Mouse (Mus musculus): ENCODE results near the gene Dzank1.

The Dzank1 gene

DNA sequence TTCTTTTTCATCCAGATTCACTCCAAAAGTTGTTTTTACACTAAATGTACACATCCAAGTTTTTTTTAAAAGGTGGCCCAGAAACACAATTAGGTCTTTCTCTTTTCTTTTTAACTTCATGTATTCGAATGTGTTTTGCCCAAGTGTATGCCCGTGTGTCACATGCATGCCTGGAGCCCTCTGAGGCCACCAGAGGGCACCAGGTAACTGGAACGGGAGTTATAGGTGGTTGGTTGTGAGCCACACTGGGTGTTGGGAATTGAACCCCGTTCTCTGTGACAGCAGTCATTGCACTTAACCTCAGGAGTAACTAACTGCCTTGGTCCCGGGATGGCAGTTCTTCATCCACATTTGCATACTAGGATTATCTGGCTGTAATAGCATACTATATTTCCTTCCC lies 60.0 kb downstream of the Dzank1 start:
- DNase-seq (ENCODE audit: low read depth, low spot score), result peak; percentile 60

- DNase-seq (ENCODE audit: low read depth, low spot score), result no peak
Measured at GRCm38 (mm10) chr2:144465876-144466575, 61.2 kb downstream of the Dzank1 start.

DNA sequence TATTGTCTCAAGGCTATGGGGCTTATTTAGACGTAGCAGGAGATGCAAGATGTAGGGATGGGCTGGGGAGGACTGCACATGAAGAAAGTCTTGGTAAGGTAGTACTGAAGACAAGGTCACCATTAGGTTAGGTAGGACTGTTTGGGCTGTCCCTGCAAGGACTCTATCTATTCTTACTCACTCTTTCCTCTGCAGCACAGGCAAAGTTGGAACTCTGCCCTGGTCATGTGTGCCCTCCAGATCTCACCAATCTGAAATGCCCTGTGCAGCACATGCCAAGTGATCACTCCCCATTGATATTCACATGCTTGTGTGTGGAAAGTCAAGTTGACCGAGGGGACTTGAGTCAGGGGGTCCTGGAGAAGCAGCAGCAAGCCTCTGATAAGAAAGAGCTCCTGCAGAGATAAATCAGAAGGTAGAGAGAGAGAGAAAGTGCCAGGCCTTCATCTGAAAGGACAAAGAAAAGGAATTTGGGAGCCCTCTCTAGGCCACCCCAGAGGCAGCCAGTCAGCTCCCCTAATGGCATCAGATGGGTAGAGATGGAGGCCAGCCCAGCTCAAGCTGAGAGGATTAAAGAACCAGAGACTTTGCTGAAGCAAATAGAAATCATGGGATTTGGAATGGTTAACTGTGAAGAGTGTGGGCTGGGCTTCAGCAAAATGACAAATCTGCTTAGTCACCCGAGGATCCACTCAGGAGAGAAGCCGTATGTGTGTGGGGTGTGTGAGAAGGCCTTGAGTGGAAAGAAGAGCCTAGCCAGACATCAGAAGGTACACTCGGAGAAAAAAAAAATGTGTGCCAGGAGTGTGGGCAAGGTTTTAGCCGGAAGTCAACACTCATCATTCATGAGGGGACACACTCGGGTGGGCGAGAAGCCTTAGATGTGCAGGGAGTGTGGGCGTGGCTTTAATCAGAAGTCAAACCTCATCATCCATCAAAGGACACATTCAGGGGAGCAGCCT lies 62.1 kb downstream of the Dzank1 start:
- no peak for DNase-seq (ENCODE audit: low read depth, low spot score)

DNA sequence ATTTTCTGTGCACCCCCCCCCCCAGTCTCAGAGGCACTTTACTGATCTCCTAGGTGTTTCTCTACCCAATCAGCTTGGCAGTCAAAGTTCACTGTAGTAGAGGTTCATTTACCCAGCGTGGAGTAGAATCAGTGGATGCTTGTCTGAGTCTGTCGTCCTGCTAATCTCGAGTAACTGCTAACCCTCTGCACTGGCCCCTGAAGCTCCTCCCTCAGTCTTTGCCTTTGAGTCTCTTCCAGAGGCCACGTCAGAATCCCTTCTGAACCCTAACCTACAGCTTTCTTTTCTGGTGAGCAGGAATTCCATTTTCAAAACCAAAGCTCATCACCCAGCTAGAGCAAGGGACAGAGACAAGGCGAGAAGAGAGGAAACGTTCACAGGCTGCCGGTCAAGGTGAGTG lies 63.0 kb downstream of the Dzank1 start:
- DNase-seq (ENCODE audit: low read depth, low spot score), result no peak

GRCm38 (mm10) chr2:144458975-144459754 lies 68.0 kb downstream of the Dzank1 start:
- DNase-seq (ENCODE audit: low read depth, low spot score), result peak; percentile 93

GRCm38 (mm10) chr2:144458355-144458754 lies 68.9 kb downstream of the Dzank1 start:
- DNase-seq (ENCODE audit: low read depth, low spot score), result no peak

DNA sequence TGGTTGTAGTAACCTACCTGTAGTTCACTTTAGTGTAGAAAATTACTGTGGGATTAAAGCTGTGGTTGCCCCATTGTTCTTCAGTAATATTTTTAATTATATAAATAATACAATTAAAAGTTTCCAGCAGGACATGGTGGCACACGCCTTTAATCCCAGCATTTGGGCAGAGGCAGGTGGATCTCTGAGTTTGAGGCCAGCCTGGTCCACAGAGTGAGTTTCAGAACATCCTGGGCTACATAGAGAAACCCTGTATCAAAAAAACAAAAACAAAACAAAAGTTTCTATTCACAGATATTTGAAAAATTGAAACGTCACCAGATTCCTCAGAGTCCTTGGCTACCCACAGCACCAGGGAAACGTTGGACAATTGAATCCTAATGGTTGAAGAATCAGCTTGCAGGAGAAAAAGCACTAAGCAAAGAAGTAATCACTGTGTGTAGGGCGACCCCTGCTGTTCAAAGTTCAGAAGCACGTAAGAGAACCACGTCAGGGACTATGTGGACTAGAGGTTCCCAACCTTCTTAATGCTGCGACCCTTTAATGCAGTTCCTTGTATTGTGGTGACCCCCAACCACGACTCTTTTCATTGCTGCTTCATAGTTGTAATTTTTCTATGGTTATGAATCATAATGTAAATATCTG lies 74.7 kb downstream of the Dzank1 start:
- DNase-seq (ENCODE audit: low read depth, low spot score), result peak; percentile 75

GRCm38 (mm10) chr2:144450378-144450777 lies 76.8 kb downstream of the Dzank1 start:
- DNase-seq (ENCODE audit: low read depth, low spot score), result no peak

GRCm38 (mm10) chr2:144446360-144446999 lies 80.7 kb downstream of the Dzank1 start:
- DNase-seq (ENCODE audit: low read depth, low spot score), result no peak

GRCm38 (mm10) chr2:144441386-144441915 lies 85.8 kb downstream of the Dzank1 start:
- no peak for DNase-seq (ENCODE audit: low read depth, low spot score)

DNA sequence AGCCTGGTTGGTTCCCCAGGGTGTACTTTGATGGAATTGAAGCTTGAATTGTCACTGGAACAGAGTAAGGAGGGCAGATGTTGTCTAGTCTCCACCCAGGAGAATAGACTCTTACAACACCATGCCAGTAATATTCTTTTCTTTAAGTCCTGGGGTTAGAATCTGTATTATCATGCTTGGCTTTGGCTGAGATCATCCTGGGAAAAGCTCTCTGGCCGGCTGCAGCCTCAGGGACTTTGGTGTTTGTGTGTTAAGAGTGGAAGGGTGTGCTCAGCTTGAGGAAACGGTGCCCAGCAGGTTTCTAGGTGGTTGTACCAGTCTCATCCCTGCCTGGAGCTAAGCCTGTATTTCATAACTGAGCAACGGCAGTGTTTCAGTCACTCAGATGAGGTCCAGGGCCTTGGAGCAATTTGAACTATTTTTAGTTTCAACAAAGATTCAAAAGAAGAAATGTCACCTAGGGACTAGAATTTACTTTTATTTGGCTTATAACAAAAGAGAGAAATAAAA lies 88.0 kb downstream of the Dzank1 start:
- DNase-seq (ENCODE audit: low read depth, low spot score), result no peak

- peak; percentile 44 for DNase-seq (ENCODE audit: low read depth, low spot score)
Measured at GRCm38 (mm10) chr2:144438424-144438823, 88.8 kb downstream of the Dzank1 start.

DNA sequence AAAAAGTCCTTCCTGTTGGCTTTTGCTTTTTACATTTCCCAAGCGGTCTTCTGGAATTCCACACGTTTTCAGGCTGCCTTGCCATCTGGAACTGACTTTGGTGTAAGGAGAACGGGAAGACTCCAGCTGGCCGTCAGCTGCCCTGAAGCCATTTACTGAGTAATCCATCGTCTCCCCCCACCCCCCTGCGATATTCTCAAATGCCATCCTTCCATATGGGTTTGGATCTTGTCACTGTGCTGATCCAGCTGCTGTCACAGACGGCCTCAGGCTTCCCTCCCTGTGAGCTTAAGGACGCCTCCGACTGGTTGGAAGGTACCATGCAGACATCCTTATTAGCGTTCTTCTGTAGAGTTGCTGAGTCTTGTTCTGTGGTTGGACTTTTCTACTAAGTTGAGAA lies 91.5 kb downstream of the Dzank1 start:
- no peak for DNase-seq (ENCODE audit: low read depth, low spot score)

DNA sequence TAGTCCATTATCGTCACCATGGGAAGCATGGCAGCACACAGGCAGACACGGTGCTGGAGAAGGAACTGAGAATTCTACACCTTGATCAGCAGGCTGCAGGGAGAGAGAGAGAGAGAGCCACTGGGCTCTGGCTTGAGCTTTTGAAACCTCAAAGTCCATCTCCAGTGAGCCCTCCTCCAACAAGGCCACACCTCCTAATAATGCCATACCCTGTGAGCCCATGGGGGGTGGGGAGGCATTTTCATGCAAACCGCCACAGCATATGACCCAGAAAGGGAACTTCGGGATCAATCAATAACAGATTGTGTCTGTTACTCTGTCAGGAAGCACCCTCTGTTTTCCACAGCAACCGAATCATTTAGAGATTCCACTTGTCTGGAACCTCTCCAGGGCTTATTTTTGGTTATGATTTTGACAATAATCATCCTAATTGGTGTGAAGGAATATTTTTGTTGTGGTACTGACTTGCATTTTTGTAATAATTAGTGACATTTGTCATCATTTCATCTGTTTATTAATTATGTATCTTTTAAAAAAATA lies 95.9 kb downstream of the Dzank1 start:
- DNase-seq (ENCODE audit: low read depth, low spot score), result no peak

DNA sequence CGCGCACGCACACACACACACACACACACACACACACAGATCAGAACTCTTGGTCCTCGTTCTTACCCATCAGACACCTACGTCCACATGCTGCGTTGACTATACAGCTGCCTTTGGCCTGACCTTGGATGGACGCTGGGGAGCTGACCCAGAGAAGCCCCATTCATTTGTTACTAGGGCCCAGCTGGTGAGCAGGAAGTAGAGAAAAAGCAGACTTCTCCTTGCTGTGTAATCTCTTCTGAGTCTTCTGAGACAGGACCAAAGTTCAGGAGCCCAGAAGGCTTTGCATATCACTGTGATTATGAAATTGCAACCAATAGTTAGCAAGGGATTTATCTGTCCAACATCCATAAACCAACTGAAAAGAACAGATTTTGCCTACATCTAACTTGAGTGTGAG lies 98.0 kb downstream of the Dzank1 start:
- no peak for DNase-seq (ENCODE audit: low read depth, low spot score)

DNA sequence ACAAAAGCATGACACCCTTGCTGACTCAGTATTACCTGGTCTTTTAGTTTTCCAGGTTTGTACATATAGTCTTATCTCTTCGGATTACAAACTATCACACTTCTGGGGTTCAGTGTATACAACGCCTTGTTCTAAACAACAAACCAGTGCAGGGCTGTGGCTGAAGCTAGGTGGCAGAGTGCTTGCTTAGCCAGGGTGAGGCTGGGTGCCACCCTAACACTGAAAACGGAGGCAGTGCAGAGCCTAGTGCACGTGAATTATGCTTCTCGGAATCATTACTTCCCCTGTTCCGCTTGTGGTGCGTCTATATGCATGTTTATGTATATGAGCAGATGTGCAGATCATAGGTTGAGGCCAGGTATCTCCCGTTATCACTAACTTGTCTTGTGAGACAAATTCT lies 98.6 kb downstream of the Dzank1 start:
- DNase-seq (ENCODE audit: low read depth, low spot score), result no peak

DNA sequence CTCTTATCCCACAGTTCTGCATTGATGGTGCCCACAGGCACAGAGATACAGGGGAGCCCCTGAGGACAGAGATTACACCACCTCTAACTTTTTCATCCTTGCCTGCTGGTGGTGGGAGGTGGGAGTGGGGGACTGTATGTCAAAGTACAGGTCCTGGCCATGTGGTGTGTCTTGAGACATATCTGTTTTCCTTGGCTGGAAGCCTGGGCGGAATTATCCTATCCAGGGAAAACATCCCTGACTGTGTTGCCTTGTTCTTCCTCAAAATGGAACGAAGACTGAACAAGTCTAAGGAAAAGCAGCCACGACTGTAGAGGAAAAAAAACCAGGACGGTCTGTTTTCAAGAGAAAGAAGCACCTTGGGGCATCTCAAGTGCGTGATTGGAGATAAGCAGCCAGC lies 99.4 kb downstream of the Dzank1 start:
- DNase-seq (ENCODE audit: low read depth, low spot score), result no peak

- no peak for DNase-seq (ENCODE audit: low read depth, low spot score)
Measured at GRCm38 (mm10) chr2:144425761-144426160, 101.5 kb downstream of the Dzank1 start.

- DNase-seq (ENCODE audit: low read depth, low spot score), result no peak
Measured at GRCm38 (mm10) chr2:144422094-144422675, 105.0 kb downstream of the Dzank1 start.

Data from A20 (cell line).